ENCODE assay signal across 11 mouse cellular contexts in the genomic region with DNA sequence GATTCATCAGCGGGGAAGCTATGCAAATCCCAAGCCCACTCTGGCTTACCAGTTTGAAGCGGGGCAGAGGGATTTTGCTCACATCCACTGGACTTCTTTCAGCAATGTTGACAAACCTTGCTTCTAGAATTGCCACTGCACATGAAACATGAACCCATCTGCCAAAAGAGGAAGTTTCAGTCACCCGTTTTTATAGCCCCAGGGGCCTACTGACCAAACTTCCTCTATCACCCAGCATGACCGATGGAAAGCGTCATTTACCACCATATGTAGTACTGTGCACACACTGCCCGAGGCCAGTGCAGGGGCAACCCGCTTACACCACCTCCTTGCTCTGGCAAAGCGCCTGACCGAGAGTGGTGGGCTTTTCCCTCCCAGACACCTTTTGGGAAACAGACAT. TPM values are rescaled to one million over a fixed set of nuclear protein-coding genes. Genes with fewer than 3 reads are reported as not detected.
DNase-seq lines count a peak whose midpoint lies in the region; ATAC-seq and TF ChIP-seq lines count a peak whose summit lies in the region.
"Had no signal": no experiment of that assay in that cellular context is flagged by ENCODE, and none has a peak within 500 bp of the region (broad histone marks: within the 10 kb centered on the region; RNA-seq: fewer than 3 reads in every experiment).

No protein-coding gene starts in this region.

- whole genome bisulfite sequencing in liver, adult 2 months: 87% methylated on average over 9 of the region's 9 CpGs
- 69% methylated on average over 9 of the region's 9 CpGs for WGBS in liver, embryonic 12.5 days (ENCODE audit: insufficient replicate concordance)
- WGBS in spleen, adult 2 months: 28% methylated on average over 9 of the region's 9 CpGs

- no peak for ATAC-seq in liver, embryonic 12.5 days

- no peak overlapping the region for H3K9ac ChIP-seq in liver, adult 2 months (ENCODE audit: low read depth, low read length)
- no peak overlapping the region for H3K9ac ChIP-seq in liver, embryonic 12.5 days
- H3K9ac ChIP-seq: stomach, embryonic 15.5 days had no signal

- H3K4me2 ChIP-seq in liver, embryonic 12.5 days: no peak overlapping the region
- H3K4me2 ChIP-seq: stomach, embryonic 15.5 days had no signal

- H3K4me3 ChIP-seq in liver, adult 2 months (ENCODE audit: insufficient read depth, low read depth, low read length): no peak overlapping the region
- H3K4me3 ChIP-seq in liver, embryonic 12.5 days: no peak overlapping the region
- H3K4me3 ChIP-seq in spleen, adult 2 months (ENCODE audit: extremely low read depth, insufficient read depth, insufficient read length): no peak overlapping the region; the same call in 1 of the 2 replicates
- H3K4me3 ChIP-seq: stomach, embryonic 15.5 days had no signal

- peak; percentile 24 for DNase-seq in gastrocnemius, adult 18-20 months (ENCODE audit: low spot score)
- no peak for DNase-seq in gastrocnemius, postnatal 14 days
- DNase-seq in liver, adult 2 months (ENCODE audit: extremely low read depth, low read depth, low spot score): peak; percentile 40
- DNase-seq in c-Kit-positive CD71-negative TER-119-negative erythroid progenitor cells, embryonic 14.5 days (ENCODE audit: low read depth): peak; percentile 35
- peak; percentile 54 to 59 for DNase-seq in spleen, adult 2 months (ENCODE audit: low read depth in 1 of 2, low spot score in 2 of 2)
- no peak for DNase-seq in left cerebral cortex, adult 9 months (ENCODE audit: low spot score in 2 of 2)
- DNase-seq in cerebellum, adult 18-20 months: no peak
- DNase-seq: adrenal gland, postnatal 25 days; left cerebral cortex, postnatal 4 days had no signal

- no peaks in the 10 kb centered on the region for H3K79me2 ChIP-seq in liver, adult 2 months (ENCODE audit: control insufficient read depth, insufficient read depth, low read length)

- no peak for TF ChIP-seq POLR2A in liver, adult 2 months (IDR thresholded peaks at IDR 0.05; ENCODE audit: extremely low read depth, insufficient read depth, low read length)
- TF ChIP-seq POLR2A in spleen, adult 2 months (IDR thresholded peaks at IDR 0.05; ENCODE audit: low read depth, low read length): no peak

- intact Hi-C loops in gastrocnemius, postnatal 14 days (cut with DNase I; ENCODE audit: low total_unique reads): no loop called here

- no peaks in the 10 kb centered on the region for H3K27me3 ChIP-seq in liver, adult 2 months (ENCODE audit: control insufficient read depth, insufficient read depth, low read length)
- H3K27me3 ChIP-seq in liver, embryonic 12.5 days (replicated peaks): no peaks in the 10 kb centered on the region
- H3K27me3 ChIP-seq in spleen, adult 2 months (ENCODE audit: control insufficient read depth, insufficient read depth, low read length): no peaks in the 10 kb centered on the region
- H3K27me3 ChIP-seq: stomach, embryonic 15.5 days had no signal

- H3K27ac ChIP-seq in liver, adult 2 months (replicated peaks; ENCODE audit: insufficient read depth, low read depth, low read length): peak overlapping the region; percentile 30
- H3K27ac ChIP-seq in liver, embryonic 12.5 days: no peak overlapping the region
- peak overlapping the region; percentile 73 for H3K27ac ChIP-seq in spleen, adult 2 months (ENCODE audit: insufficient read depth, low read length)
- H3K27ac ChIP-seq: stomach, embryonic 15.5 days had no signal

- peaks cover 19% of the 10 kb centered on the region for H3K4me1 ChIP-seq in liver, adult 2 months (ENCODE audit: control insufficient read depth, insufficient read depth, low read length)
- peaks cover 15% of the 10 kb centered on the region for H3K4me1 ChIP-seq in liver, embryonic 12.5 days
- peaks cover 16% of the 10 kb centered on the region; the same call in 1 of the 2 replicates for H3K4me1 ChIP-seq in spleen, adult 2 months (ENCODE audit: control insufficient read depth, insufficient read depth, insufficient read length)
- H3K4me1 ChIP-seq: stomach, embryonic 15.5 days had no signal

- TF ChIP-seq CTCF in liver, adult 2 months (IDR thresholded peaks at IDR 0.05; ENCODE audit: low read depth, low read length): no peak
- no peak for TF ChIP-seq CTCF in spleen, adult 2 months (IDR thresholded peaks at IDR 0.05; ENCODE audit: extremely low read depth, insufficient read depth, insufficient read length, insufficient replicate concordance)

- no peaks in the 10 kb centered on the region for H3K9me3 ChIP-seq in liver, embryonic 12.5 days (replicated peaks)
- H3K9me3 ChIP-seq: stomach, embryonic 15.5 days had no signal

- peaks cover 38% of the 10 kb centered on the region; the same call in 1 of the 2 replicates for H3K36me3 ChIP-seq in liver, adult 2 months (ENCODE audit: control insufficient read depth, insufficient read depth, low read length)
- H3K36me3 ChIP-seq in liver, embryonic 12.5 days: peaks cover 98% of the 10 kb centered on the region
- peaks cover 54% of the 10 kb centered on the region for H3K36me3 ChIP-seq in spleen, adult 2 months (ENCODE audit: control insufficient read depth, insufficient read depth, low read length)

RNA-seq across cellular contexts. Expression of gene St3gal3, which starts 9.6 kb away (rescaled TPM):
- 10 to 100 TPM; 70.4 to 73.6 TPM for total RNA-seq in gastrocnemius, adult 18-20 months (2021)
- total RNA-seq in gastrocnemius, postnatal 14 days (2021): 10 to 100 TPM; 50.0 to 56.1 TPM
- 27.9 and 38.3 TPM in 2 replicates for total RNA-seq in liver, adult 2 months (2014; rRNA removed)
- 44.9 and 47.5 TPM in 2 replicates for polyA plus RNA-seq in liver, adult 2 months (2012; rRNA removed)
- polyA plus RNA-seq in liver, embryonic 12.5 days (2016; fragmentation: Nextera tagmentation; extraction: Ambion mirVana): 2.0 and 2.9 TPM in 2 replicates
- 8.9 and 12.3 TPM in 2 replicates for polyA plus RNA-seq in spleen, adult 2 months (2012; rRNA removed)

RNA-seq across cellular contexts. Expression of gene Kdm4a, which starts 35.5 kb away (rescaled TPM):
- total RNA-seq in gastrocnemius, adult 18-20 months (2021): 10 to 100 TPM; 18.0 to 18.8 TPM
- total RNA-seq in gastrocnemius, postnatal 14 days (2021): 10 to 100 TPM; 21.4 to 26.2 TPM
- 10.5 and 14.2 TPM in 2 replicates for total RNA-seq in liver, adult 2 months (2014; rRNA removed)
- polyA plus RNA-seq in liver, adult 2 months (2012; rRNA removed): 10.9 and 15.3 TPM in 2 replicates
- 11.2 and 12.8 TPM in 2 replicates for polyA plus RNA-seq in liver, embryonic 12.5 days (2016; fragmentation: Nextera tagmentation; extraction: Ambion mirVana)
- polyA plus RNA-seq in spleen, adult 2 months (2012; rRNA removed): 26.8 and 28.3 TPM in 2 replicates

Comparison
In these comparisons a context has a peak if more than half of its experiments do, and no peak if none do; other contexts are left out.
1. DNase-seq: peak in gastrocnemius, adult 18-20 months (single experiment), liver, adult 2 months (single experiment), c-Kit-positive CD71-negative TER-119-negative erythroid progenitor cells, embryonic 14.5 days (single experiment) and spleen, adult 2 months (2 of 2); none in gastrocnemius, postnatal 14 days (single experiment), left cerebral cortex, adult 9 months (0 of 2) and cerebellum, adult 18-20 months (0 of 2).